Mouse (Mus musculus) activated CD4-positive, CD25-positive, alpha-beta regulatory T cell (primary cell): ENCODE results near the gene Tinag. TPM values are rescaled to one million over a fixed set of nuclear protein-coding genes. Genes with fewer than 3 reads are reported as not detected.

Experiments used
- polyA plus RNA-seq, 2 experiments: library from polyadenylated mRNA; unstranded; fragments of 100-300 nt; shearing (Covaris generic); gene quantifications; one replicate each; pipeline ENCODE4 v1.2.1; 2017

Tinag gene
- polyA plus RNA-seq: not detected

GRCm38 (mm10) chr9:77045585-77045984, at the start of gene Tinag:
Gene Tinag (minus strand): TSS chr9:77045794.

